Mouse (Mus musculus) kidney, adult 2 months (tissue): Measurements from ENCODE around the gene Cdip1.

Experiments used
- CTCF ChIP-seq: fragments of 200-500 bp; conservative IDR thresholded peaks from 2 replicates; pipeline ENCODE4 v1.5.1; 2011; ENCODE audit warnings: low read depth, mild to moderate bottlenecking, control low read depth, low read length, moderate library complexity, mixed read lengths; ENCODE audit not compliant: insufficient read depth, insufficient read length
- POLR2A ChIP-seq: fragments of 200-500 bp; IDR thresholded peaks from one replicate; pipeline ENCODE4 v1.6.1; 2011; ENCODE audit warnings: low read depth, low read length, control low read depth

- TF ChIP-seq CTCF (no peak), POLR2A (no peak)
Measured at GRCm38 (mm10) chr16:4796631-4797030, 6.5 kb upstream of the Cdip1 start.
